Mouse (Mus musculus) cerebellum, adult 9-11 months (tissue): ENCODE data around the gene Adamts9.

Experiments
- DNase-seq: peaks from one replicate; pipeline ENCODE4 v3.0.0; 2022

Gene Adamts9

GRCm38 (mm10) chr6:92803213-92803612 is 140.1 kb downstream of the Adamts9 start:
- no peak for DNase-seq

- no peak for DNase-seq
These were observed 140.9 kb downstream of the Adamts9 start for GRCm38 (mm10) chr6:92802421-92802820.

GRCm38 (mm10) chr6:92801462-92801861 is 141.8 kb downstream of the Adamts9 start:
- no peak for DNase-seq

GRCm38 (mm10) chr6:92793804-92794203 is 149.5 kb downstream of the Adamts9 start:
- DNase-seq: no peak

GRCm38 (mm10) chr6:92787376-92787712 is 155.9 kb downstream of the Adamts9 start:
- peak; percentile 50 for DNase-seq

GRCm38 (mm10) chr6:92786701-92787375 is 156.5 kb downstream of the Adamts9 start:
- no peak for DNase-seq

- DNase-seq: no peak
These were observed 158.5 kb downstream of the Adamts9 start for GRCm38 (mm10) chr6:92784782-92785181.

- DNase-seq: no peak
These were observed 161.8 kb downstream of the Adamts9 start for GRCm38 (mm10) chr6:92781446-92781845.

GRCm38 (mm10) chr6:92779935-92780205 is 163.4 kb downstream of the Adamts9 start:
- no peak for DNase-seq

- DNase-seq: no peak
These were observed 164.0 kb downstream of the Adamts9 start for GRCm38 (mm10) chr6:92779140-92779934.

- no peak for DNase-seq
These were observed 166.9 kb downstream of the Adamts9 start for GRCm38 (mm10) chr6:92776356-92776755.

GRCm38 (mm10) chr6:92762372-92762771 is 180.9 kb downstream of the Adamts9 start:
- no peak for DNase-seq

GRCm38 (mm10) chr6:92759616-92760015 is 183.7 kb downstream of the Adamts9 start:
- DNase-seq: no peak

- DNase-seq: no peak
These were observed 187.5 kb downstream of the Adamts9 start for GRCm38 (mm10) chr6:92755826-92756225.

- DNase-seq: no peak
These were observed 190.6 kb downstream of the Adamts9 start for GRCm38 (mm10) chr6:92752737-92753136.

GRCm38 (mm10) chr6:92749420-92749819 is 193.9 kb downstream of the Adamts9 start:
- no peak for DNase-seq

- DNase-seq: peak; percentile 12
These were observed 199.7 kb downstream of the Adamts9 start for GRCm38 (mm10) chr6:92743605-92744004.

- DNase-seq: no peak
These were observed 206.2 kb downstream of the Adamts9 start for GRCm38 (mm10) chr6:92737116-92737515.

GRCm38 (mm10) chr6:92733651-92734050 is 209.6 kb downstream of the Adamts9 start:
- DNase-seq: no peak

- DNase-seq: peak; percentile 10
These were observed 214.8 kb downstream of the Adamts9 start for GRCm38 (mm10) chr6:92728514-92728913.

- DNase-seq: peak; percentile 50
These were observed 215.2 kb downstream of the Adamts9 start for GRCm38 (mm10) chr6:92728084-92728483.

- DNase-seq: no peak
These were observed 215.8 kb downstream of the Adamts9 start for GRCm38 (mm10) chr6:92727351-92727986.

GRCm38 (mm10) chr6:92726121-92726520 is 217.2 kb downstream of the Adamts9 start:
- DNase-seq: no peak

GRCm38 (mm10) chr6:92724394-92724793 is 218.9 kb downstream of the Adamts9 start:
- DNase-seq: no peak
